ENCODE assay signal across 10 mouse cellular contexts in genomic region chr13:43558357-43558756, GRCm38 (mm10). TPM values are rescaled to one million over a fixed set of nuclear protein-coding genes. Genes with fewer than 3 reads are reported as not detected.
DNase-seq lines count a peak whose midpoint lies in the region; ATAC-seq and TF ChIP-seq lines count a peak whose summit lies in the region.
"Had no signal": no experiment of that assay in that cellular context is flagged by ENCODE, and none has a peak within 500 bp of the region (broad histone marks: within the 10 kb centered on the region; RNA-seq: fewer than 3 reads in every experiment).

No protein-coding gene starts in this region.

- H3K27me3 ChIP-seq in heart, embryonic 15.5 days = no peaks in the 10 kb centered on the region
- H3K27me3 ChIP-seq in G1E (ENCODE audit: insufficient read depth, low read length) = no peaks in the 10 kb centered on the region
- H3K27me3 ChIP-seq in forebrain, embryonic 15.5 days = no peaks in the 10 kb centered on the region
- H3K27me3 ChIP-seq in liver, embryonic 12.5 days (replicated peaks) = no peaks in the 10 kb centered on the region

- no peak overlapping the region for H3K9ac ChIP-seq in heart, embryonic 15.5 days
- no peak overlapping the region for H3K9ac ChIP-seq in forebrain, embryonic 15.5 days (replicated peaks)
- no peak overlapping the region for H3K9ac ChIP-seq in liver, embryonic 12.5 days

- H3K4me3 ChIP-seq in heart, embryonic 15.5 days = peak overlapping the region; percentile 90
- H3K4me3 ChIP-seq in G1E (ENCODE audit: low read depth, low read length) = peak overlapping the region; percentile 4; the same call in 1 of the 2 replicates
- no peak overlapping the region for H3K4me3 ChIP-seq in forebrain, embryonic 15.5 days
- no peak overlapping the region for H3K4me3 ChIP-seq in liver, embryonic 12.5 days

- no peaks in the 10 kb centered on the region for H3K9me3 ChIP-seq in heart, embryonic 15.5 days (replicated peaks)
- no peaks in the 10 kb centered on the region for H3K9me3 ChIP-seq in G1E (replicated peaks)
- H3K9me3 ChIP-seq in forebrain, embryonic 15.5 days = no peaks in the 10 kb centered on the region
- H3K9me3 ChIP-seq in liver, embryonic 12.5 days (replicated peaks) = no peaks in the 10 kb centered on the region

- no peak for TF ChIP-seq CTCF in G1E (IDR thresholded peaks at IDR 0.05; ENCODE audit: low read depth, low read length)

- no peak for ATAC-seq in heart, embryonic 15.5 days (replicated peaks; ENCODE audit: insufficient number of reproducible peaks, insufficient read depth, low FRiP score, low read depth)
- no peak for ATAC-seq in G1E (ENCODE audit: extremely low read depth, insufficient number of reproducible peaks, low FRiP score, poor library complexity, severe bottlenecking)
- ATAC-seq in forebrain, embryonic 15.5 days (replicated peaks) = no peak
- ATAC-seq in liver, embryonic 12.5 days = no peak

- H3K36me3 ChIP-seq in heart, embryonic 15.5 days = peaks cover 13% of the 10 kb centered on the region
- peaks cover 36% of the 10 kb centered on the region for H3K36me3 ChIP-seq in G1E (replicated peaks)
- H3K36me3 ChIP-seq in forebrain, embryonic 15.5 days = no peaks in the 10 kb centered on the region
- H3K36me3 ChIP-seq in liver, embryonic 12.5 days = peaks cover 16% of the 10 kb centered on the region

- WGBS in heart, embryonic 15.5 days = 75% methylated on average over 6 of the region's 6 CpGs
- WGBS in forebrain, embryonic 15.5 days = 84% methylated on average over 6 of the region's 6 CpGs
- WGBS in liver, embryonic 12.5 days (ENCODE audit: insufficient replicate concordance) = 72% methylated on average over 6 of the region's 6 CpGs

- peak overlapping the region; percentile 80 for H3K4me2 ChIP-seq in heart, embryonic 15.5 days
- peak overlapping the region; percentile 96; the same call in 1 of the 2 replicates for H3K4me2 ChIP-seq in forebrain, embryonic 15.5 days (replicated peaks)
- peak overlapping the region; percentile 91 for H3K4me2 ChIP-seq in liver, embryonic 12.5 days

- DNase-seq in heart, adult 18-20 months = no peak
- no peak for DNase-seq in G1E (ENCODE audit: low spot score)
- no peak for DNase-seq in testis, postnatal 14 days (ENCODE audit: low spot score)
- no peak for DNase-seq in cerebellum, adult 9-11 months
- no peak for DNase-seq in thymus, postnatal 10 days (ENCODE audit: low spot score in 2 of 2)
- DNase-seq: adrenal gland, postnatal 25 days had no signal

- H3K4me1 ChIP-seq in heart, embryonic 15.5 days (replicated peaks) = peaks cover 21% of the 10 kb centered on the region
- H3K4me1 ChIP-seq in G1E (ENCODE audit: insufficient read depth, low read depth, low read length) = peaks cover 33% of the 10 kb centered on the region
- H3K4me1 ChIP-seq in forebrain, embryonic 15.5 days = peaks cover 11% of the 10 kb centered on the region
- peaks cover 40% of the 10 kb centered on the region for H3K4me1 ChIP-seq in liver, embryonic 12.5 days

- H3K27ac ChIP-seq in heart, embryonic 15.5 days = no peak overlapping the region
- no peak overlapping the region for H3K27ac ChIP-seq in forebrain, embryonic 15.5 days (replicated peaks)
- no peak overlapping the region for H3K27ac ChIP-seq in liver, embryonic 12.5 days

RNA-seq across cellular contexts. Expression of gene Mcur1, which starts 1.6 kb away (rescaled TPM):
- 17.2 and 17.3 TPM in 2 replicates for polyA plus RNA-seq in heart, embryonic 15.5 days (2015; fragmentation: Nextera tagmentation; extraction: Ambion mirVana)
- total RNA-seq in heart, adult 18-20 months (2021) = 10 to 100 TPM; 49.3 to 52.2 TPM
- total RNA-seq in G1E (2014; fragmentation: Nextera tagmentation) = 18.9 and 22.3 TPM in 2 replicates
- total RNA-seq in G1E (2017) = 14.8 and 16.6 TPM in 2 replicates
- 8.2 and 9.6 TPM in 2 replicates for polyA plus RNA-seq in G1E (2012)
- 7.5 and 8.6 TPM in 2 replicates for polyA plus RNA-seq in forebrain, embryonic 15.5 days (2015; fragmentation: Nextera tagmentation; extraction: Ambion mirVana)
- polyA plus RNA-seq in liver, embryonic 12.5 days (2016; fragmentation: Nextera tagmentation; extraction: Ambion mirVana) = 8.3 and 9.0 TPM in 2 replicates

RNA-seq across cellular contexts. Expression of gene Rnf182, which starts 57.2 kb away (rescaled TPM):
- 1.9 and 2.8 TPM in 2 replicates for polyA plus RNA-seq in heart, embryonic 15.5 days (2015; fragmentation: Nextera tagmentation; extraction: Ambion mirVana)
- total RNA-seq in heart, adult 18-20 months (2021) = not detected
- not detected in 2 replicates for total RNA-seq in G1E (2014; fragmentation: Nextera tagmentation)
- 0.05 and 0.06 TPM in 2 replicates for total RNA-seq in G1E (2017)
- not detected in 2 replicates for polyA plus RNA-seq in G1E (2012)
- polyA plus RNA-seq in forebrain, embryonic 15.5 days (2015; fragmentation: Nextera tagmentation; extraction: Ambion mirVana) = 47.8 and 50.8 TPM in 2 replicates
- 0.19 and 0.20 TPM in 2 replicates for polyA plus RNA-seq in liver, embryonic 12.5 days (2016; fragmentation: Nextera tagmentation; extraction: Ambion mirVana)
- polyA plus RNA-seq: erythroblast, embryonic 14.5 days had no signal

Comparison
In these comparisons a context has a peak if more than half of its experiments do, and no peak if none do; other contexts are left out.
1. H3K4me3 ChIP-seq: peak in heart, embryonic 15.5 days (single experiment) and G1E (single experiment); none in forebrain, embryonic 15.5 days (single experiment) and liver, embryonic 12.5 days (single experiment).
2. RNA of gene Rnf182, which starts 57.2 kb away (polyA plus RNA-seq): 47.8 to 50.8 TPM in forebrain, embryonic 15.5 days; 1.9 to 2.8 TPM in heart, embryonic 15.5 days, 0.19 to 0.20 TPM in liver, embryonic 12.5 days and not detected in G1E; every median in the first group is over 10 times any median in the second.
3. Peak in every context shown above with its lines, with median percentiles within 50 percentile points of each other: H3K4me2 ChIP-seq.